Mouse (Mus musculus) heart, postnatal 0 days (tissue): ENCODE data around the gene Ephb2.

Source experiments
- CTCF ChIP-seq: IDR thresholded peaks from 2 replicates; pipeline ENCODE4 v1.5.1; 2016; ENCODE audit warnings: antibody characterized with exemption, control low read depth, low read depth
- EP300 ChIP-seq: IDR thresholded peaks from 2 replicates; pipeline ENCODE4 v1.6.1; 2016; ENCODE audit warnings: antibody characterized with exemption, low read depth

GRCm38 (mm10) chr4:136738291-136738690 lies 97.5 kb downstream of the Ephb2 start:
- TF ChIP-seq CTCF (no peak), EP300 (no peak)
